Mouse (Mus musculus) forebrain, embryonic 10.5 days (tissue): Measurements from ENCODE around the gene Magi1. TPM values are rescaled to one million over a fixed set of nuclear protein-coding genes. Genes with fewer than 3 reads are reported as not detected.

Experiments used
- DNase-seq: peaks from one replicate; pipeline ENCODE4 v3.0.0-alpha.2; 2017; ENCODE audit warnings: low spot score; ENCODE audit errors: extremely low spot score
- H3K27ac ChIP-seq: fragments of 300-500 bp; sonication (generic); 2 replicates; pipeline ENCODE4 v1.5.1; 2016; ENCODE audit warnings: mild to moderate bottlenecking
- H3K27me3 ChIP-seq: fragments of 300-500 bp; sonication (generic); 2 replicates; pipeline ENCODE4 v1.6.1; 2016; ENCODE audit warnings: mild to moderate bottlenecking; ENCODE audit not compliant: poor library complexity, severe bottlenecking
- H3K36me3 ChIP-seq: fragments of 300-500 bp; sonication (generic); replicated peaks from 2 replicates; pipeline ENCODE4 v1.6.1; 2016; ENCODE audit warnings: mild to moderate bottlenecking, moderate library complexity
- H3K4me1 ChIP-seq: fragments of 300-500 bp; sonication (generic); 2 replicates; pipeline ENCODE4 v1.6.1; 2016
- H3K4me3 ChIP-seq: fragments of 300-500 bp; sonication (generic); 2 replicates; pipeline ENCODE4 v1.5.1; 2016; ENCODE audit warnings: mild to moderate bottlenecking, moderate library complexity
- H3K9me3 ChIP-seq: fragments of 300-500 bp; sonication (generic); 2 replicates; pipeline ENCODE4 v1.6.1; 2016; ENCODE audit warnings: mild to moderate bottlenecking, moderate library complexity
- WGBS: fragments of 180-500 bp; shearing (Covaris S2); methylation state at CpG from one replicate; pipeline ENCODE4 v1.1.7; 2016; 5-methylcytosine and 5-hydroxymethylcytosine counted together
- polyA plus RNA-seq: library from polyadenylated mRNA; unstranded; fragments of >200 nt; fragmentation: Nextera tagmentation; extraction: Ambion mirVana; gene quantifications from 2 replicates; pipeline ENCODE4 v1.2.1, GENCODE M21; 2016

Gene Magi1
- polyA plus RNA-seq, 1 experiment from 2014 or later = 31.0 TPM

- DNase-seq = no peak
- no peak overlapping the region for H3K27ac ChIP-seq
- 38% methylated on average over 5 of the region's 5 CpGs for WGBS
- peaks cover 14% of the 10 kb centered on the region for H3K36me3 ChIP-seq
- H3K9me3 ChIP-seq = no peaks in the 10 kb centered on the region
- no peaks in the 10 kb centered on the region for H3K27me3 ChIP-seq
- peaks cover 16% of the 10 kb centered on the region for H3K4me1 ChIP-seq
- no peak overlapping the region for H3K4me3 ChIP-seq
These were observed 390.8 kb downstream of the Magi1 start for GRCm38 (mm10) chr6:93892922-93893321.

GRCm38 (mm10) chr6:93890011-93890410 is 393.7 kb downstream of the Magi1 start:
- Histone ChIP-seq H3K4me1 (peaks cover 12% of the 10 kb centered on the region), H3K27ac (no peak overlapping the region)
- WGBS = 92% methylated on average over 3 of the region's 3 CpGs

GRCm38 (mm10) chr6:93877337-93877736 is 406.4 kb downstream of the Magi1 start:
- H3K4me3 ChIP-seq = no peak overlapping the region
- H3K36me3 ChIP-seq = peaks cover 4% of the 10 kb centered on the region; the same call in 1 of the 2 replicates
- WGBS = 83% methylated on average over 4 of the region's 4 CpGs
- no peak overlapping the region for H3K27ac ChIP-seq
- H3K4me1 ChIP-seq = peaks cover 13% of the 10 kb centered on the region
- no peaks in the 10 kb centered on the region for H3K27me3 ChIP-seq
- DNase-seq = no peak
- no peaks in the 10 kb centered on the region for H3K9me3 ChIP-seq

More at GRCm38 (mm10) chr6:93890011-93890410, 393.7 kb downstream of the Magi1 start:
- no peak overlapping the region for H3K4me3 ChIP-seq
- H3K27me3 ChIP-seq = no peaks in the 10 kb centered on the region
- peaks cover 16% of the 10 kb centered on the region for H3K36me3 ChIP-seq
- H3K9me3 ChIP-seq = no peaks in the 10 kb centered on the region
- DNase-seq = no peak

DNA sequence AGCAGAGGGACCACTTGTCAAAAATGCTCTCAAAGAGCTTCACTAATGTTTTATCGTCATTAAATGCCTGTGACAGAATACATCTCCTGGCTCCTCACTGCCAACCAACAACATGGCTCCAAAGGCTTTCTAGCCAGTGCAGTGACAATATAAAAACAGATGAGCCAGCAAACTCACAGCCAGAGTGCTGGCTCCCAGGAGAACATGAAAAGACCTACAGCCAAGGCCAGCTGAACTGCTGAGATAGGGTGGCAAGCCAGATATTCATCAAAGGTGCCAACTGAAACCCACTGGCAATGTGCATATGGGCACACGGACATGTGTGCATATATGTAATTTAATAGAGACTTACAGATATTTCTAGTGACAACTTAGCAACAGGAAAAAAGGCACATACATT is 408.8 kb downstream of the Magi1 start:
- Histone ChIP-seq H3K27me3 (no peaks in the 10 kb centered on the region), H3K4me1 (peaks cover 13% of the 10 kb centered on the region), H3K9me3 (no peaks in the 10 kb centered on the region), H3K4me3 (no peak overlapping the region), H3K27ac (no peak overlapping the region), H3K36me3 (peaks cover 4% of the 10 kb centered on the region; the same call in 1 of the 2 replicates)
- WGBS = 90% methylated on average over 2 of the region's 2 CpGs
- no peak for DNase-seq

GRCm38 (mm10) chr6:93874376-93874775 is 409.3 kb downstream of the Magi1 start:
- no peak overlapping the region for H3K4me3 ChIP-seq
- WGBS = 92% methylated on average over 2 of the region's 2 CpGs
- H3K4me1 ChIP-seq = peaks cover 13% of the 10 kb centered on the region
- no peaks in the 10 kb centered on the region for H3K27me3 ChIP-seq
- no peaks in the 10 kb centered on the region for H3K9me3 ChIP-seq
- peaks cover 4% of the 10 kb centered on the region; the same call in 1 of the 2 replicates for H3K36me3 ChIP-seq
- DNase-seq = no peak
- H3K27ac ChIP-seq = no peak overlapping the region

- Histone ChIP-seq H3K27ac (no peak overlapping the region), H3K36me3 (peaks cover 4% of the 10 kb centered on the region; the same call in 1 of the 2 replicates), H3K4me3 (no peak overlapping the region), H3K4me1 (peaks cover 13% of the 10 kb centered on the region), H3K27me3 (no peaks in the 10 kb centered on the region), H3K9me3 (no peaks in the 10 kb centered on the region)
- no peak for DNase-seq
- 38% methylated on average over 1 of the region's 1 CpGs for WGBS
These were observed 410.2 kb downstream of the Magi1 start for GRCm38 (mm10) chr6:93873536-93873935.

GRCm38 (mm10) chr6:93871516-93871915 is 412.2 kb downstream of the Magi1 start:
- H3K36me3 ChIP-seq = peaks cover 2% of the 10 kb centered on the region; the same call in 1 of the 2 replicates
- peaks cover 4% of the 10 kb centered on the region; the same call in 1 of the 2 replicates for H3K4me1 ChIP-seq
- DNase-seq = no peak
- H3K27ac ChIP-seq = no peak overlapping the region
- 88% methylated on average over 4 of the region's 4 CpGs for WGBS
- no peaks in the 10 kb centered on the region for H3K27me3 ChIP-seq
- no peaks in the 10 kb centered on the region for H3K9me3 ChIP-seq
- H3K4me3 ChIP-seq = no peak overlapping the region

GRCm38 (mm10) chr6:93870023-93870422 is 413.7 kb downstream of the Magi1 start:
- no peaks in the 10 kb centered on the region for H3K9me3 ChIP-seq
- no peaks in the 10 kb centered on the region; the same call in 1 of the 2 replicates for H3K36me3 ChIP-seq
- no peaks in the 10 kb centered on the region for H3K27me3 ChIP-seq
- WGBS = 76% methylated on average over 5 of the region's 5 CpGs
- no peak for DNase-seq
- peaks cover 4% of the 10 kb centered on the region; the same call in 1 of the 2 replicates for H3K4me1 ChIP-seq
- H3K27ac ChIP-seq = no peak overlapping the region
- H3K4me3 ChIP-seq = no peak overlapping the region

DNA sequence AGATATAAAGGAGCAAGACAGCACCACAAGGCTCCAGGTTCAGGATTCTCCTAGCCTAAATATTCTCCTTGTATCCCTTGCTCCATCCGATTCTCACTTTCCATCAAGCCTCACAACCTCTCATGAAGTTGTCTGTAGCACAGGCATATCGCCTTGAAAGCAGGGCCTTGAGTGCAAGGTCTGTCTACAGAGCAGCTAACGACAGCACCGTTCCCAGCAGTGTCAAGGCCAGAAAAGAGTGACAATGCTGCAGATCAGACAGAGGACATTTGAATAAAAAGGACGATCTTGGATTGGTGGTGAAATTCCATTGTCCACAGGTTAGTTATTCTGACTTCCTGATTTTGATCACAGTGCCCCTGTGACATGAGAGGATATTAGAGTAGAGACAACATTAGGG is 421.5 kb downstream of the Magi1 start:
- DNase-seq = no peak
- no peak overlapping the region for H3K4me3 ChIP-seq
- no peak overlapping the region for H3K27ac ChIP-seq
- H3K4me1 ChIP-seq = peaks cover 19% of the 10 kb centered on the region
- no peaks in the 10 kb centered on the region for H3K9me3 ChIP-seq
- no peaks in the 10 kb centered on the region for H3K27me3 ChIP-seq
- 91% methylated on average over 5 of the region's 5 CpGs for WGBS
- peaks cover 4% of the 10 kb centered on the region; the same call in 1 of the 2 replicates for H3K36me3 ChIP-seq

DNA sequence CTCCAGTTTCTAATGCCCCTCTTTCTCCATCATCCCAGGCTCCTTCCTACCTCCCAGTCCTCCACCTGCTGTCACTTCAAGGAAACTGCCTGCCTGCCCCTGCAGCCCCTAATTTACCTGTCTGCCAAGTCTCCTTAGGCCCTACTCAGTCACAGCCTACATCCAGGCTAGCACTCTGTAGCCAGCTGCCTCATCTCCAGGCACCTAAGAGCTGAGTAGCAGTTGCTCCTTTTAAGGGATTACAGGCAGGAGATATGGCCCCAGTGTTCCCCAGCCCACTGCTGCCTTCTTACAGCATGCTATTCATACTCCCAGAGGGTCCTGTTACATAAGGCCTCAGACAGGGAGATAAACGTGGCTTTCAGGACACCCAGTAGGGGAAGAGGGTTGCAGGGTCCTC is 426.9 kb downstream of the Magi1 start:
- H3K27ac ChIP-seq = peak overlapping the region; percentile 70
- H3K9me3 ChIP-seq = no peaks in the 10 kb centered on the region
- H3K36me3 ChIP-seq = no peaks in the 10 kb centered on the region; the same call in 1 of the 2 replicates
- H3K4me3 ChIP-seq = no peak overlapping the region
- WGBS = 15% methylated on average over 1 of the region's 1 CpGs
- peaks cover 45% of the 10 kb centered on the region for H3K4me1 ChIP-seq
- no peak for DNase-seq
- no peaks in the 10 kb centered on the region for H3K27me3 ChIP-seq

DNA sequence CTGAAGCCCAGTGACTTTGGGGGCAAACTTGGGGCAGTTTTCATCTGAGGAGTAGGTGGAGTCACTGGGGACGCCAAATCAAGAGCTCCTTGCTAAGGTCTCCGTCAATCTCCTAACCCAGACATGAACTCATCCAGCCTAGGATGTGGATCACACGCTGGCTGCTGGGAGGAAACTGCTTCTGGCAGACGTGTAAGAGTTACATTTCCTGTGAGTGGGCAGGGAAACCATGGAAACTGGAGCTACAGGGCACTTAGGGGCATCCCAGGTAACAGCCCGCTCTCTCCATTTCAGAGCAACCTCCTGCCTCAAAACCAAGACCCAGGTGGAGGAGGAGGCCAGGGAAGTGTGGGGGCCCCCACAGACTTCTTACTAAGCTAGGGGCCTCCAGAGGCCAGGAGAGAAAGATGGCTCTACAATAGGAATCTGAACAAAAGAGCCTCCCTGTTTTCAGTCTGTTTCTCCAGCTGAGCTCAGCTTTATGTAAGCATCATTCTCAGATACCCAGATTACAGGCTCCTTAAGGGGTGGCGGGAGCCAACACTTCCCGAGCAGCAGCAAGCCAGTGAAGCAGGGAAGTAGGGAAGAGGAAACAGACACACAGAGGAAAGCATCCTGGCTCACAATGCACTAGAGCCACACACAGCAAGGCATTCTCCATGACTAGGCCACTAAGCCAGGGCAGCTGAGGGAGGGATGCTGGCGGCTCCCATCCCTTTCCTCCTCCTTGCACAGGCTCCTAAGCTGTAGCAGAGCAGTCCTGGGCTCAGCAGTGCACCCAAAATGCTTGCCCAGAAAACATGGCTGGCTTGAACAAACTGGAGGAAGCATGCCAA is 427.7 kb downstream of the Magi1 start:
- DNase-seq = no peak
- 46% methylated on average over 8 of the region's 8 CpGs for WGBS
- Histone ChIP-seq H3K27ac (peak overlapping the region; percentile 70), H3K27me3 (no peaks in the 10 kb centered on the region), H3K9me3 (no peaks in the 10 kb centered on the region), H3K4me1 (peaks cover 45% of the 10 kb centered on the region), H3K36me3 (no peaks in the 10 kb centered on the region; the same call in 1 of the 2 replicates), H3K4me3 (no peak overlapping the region)

- Histone ChIP-seq H3K36me3 (peaks cover 2% of the 10 kb centered on the region; the same call in 1 of the 2 replicates), H3K9me3 (no peaks in the 10 kb centered on the region), H3K4me1 (peaks cover 53% of the 10 kb centered on the region), H3K27ac (peak overlapping the region; percentile 75), H3K27me3 (no peaks in the 10 kb centered on the region), H3K4me3 (no peak overlapping the region)
- DNase-seq = peak; percentile 30
- 48% methylated on average over 7 of the region's 7 CpGs for WGBS
These were observed 434.6 kb downstream of the Magi1 start for GRCm38 (mm10) chr6:93848942-93849790.
